Mouse (Mus musculus) neural tube, embryonic 15.5 days (tissue): ENCODE data around the gene Prss56. TPM values are rescaled to one million over a fixed set of nuclear protein-coding genes. Genes with fewer than 3 reads are reported as not detected.

Source experiments
- ATAC-seq: fragments of 200-750 bp; cut with Nextera tagmentation; 2 replicates; pipeline ENCODE4 v1.8.0; 2017; ENCODE audit warnings: mild to moderate bottlenecking, moderate TSS enrichment, moderate library complexity; ENCODE audit not compliant: low FRiP score
- H3K27ac ChIP-seq: fragments of 300-500 bp; sonication (generic); replicated peaks from 2 replicates; pipeline ENCODE4 v1.5.1; 2015; ENCODE audit warnings: mild to moderate bottlenecking, inconsistent platforms
- H3K27me3 ChIP-seq: fragments of 300-500 bp; sonication (generic); replicated peaks from 2 replicates; pipeline ENCODE4 v1.6.1; 2015; ENCODE audit warnings: inconsistent platforms
- H3K36me3 ChIP-seq: fragments of 300-500 bp; sonication (generic); 2 replicates; pipeline ENCODE4 v1.6.1; 2015; ENCODE audit warnings: inconsistent platforms
- H3K4me1 ChIP-seq: fragments of 300-500 bp; sonication (generic); 2 replicates; pipeline ENCODE4 v1.6.1; 2015; ENCODE audit warnings: inconsistent platforms
- H3K4me2 ChIP-seq: fragments of 300-500 bp; sonication (generic); 2 replicates; pipeline ENCODE4 v1.6.1; 2015; ENCODE audit warnings: inconsistent platforms, mild to moderate bottlenecking, moderate library complexity
- H3K4me3 ChIP-seq: fragments of 300-500 bp; sonication (generic); replicated peaks from 2 replicates; pipeline ENCODE4 v1.5.1; 2015; ENCODE audit warnings: mild to moderate bottlenecking, inconsistent platforms
- H3K9ac ChIP-seq: fragments of 300-500 bp; sonication (generic); replicated peaks from 2 replicates; pipeline ENCODE4 v1.6.1; 2015; ENCODE audit warnings: mild to moderate bottlenecking, inconsistent platforms
- H3K9me3 ChIP-seq: fragments of 300-500 bp; sonication (generic); replicated peaks from 2 replicates; pipeline ENCODE4 v1.6.1; 2016; ENCODE audit warnings: inconsistent platforms
- WGBS: fragments of 180-500 bp; shearing (Covaris S2); methylation state at CpG from one replicate; pipeline ENCODE4 v1.1.7; 2015; ENCODE audit warnings: mixed read lengths; 5-methylcytosine and 5-hydroxymethylcytosine counted together
- polyA plus RNA-seq: library from polyadenylated mRNA; unstranded; fragments of >200 nt; fragmentation: Nextera tagmentation; extraction: Ambion mirVana; gene quantifications from 2 replicates; pipeline ENCODE4 v1.2.1, GENCODE M21; 2015

Gene Prss56
- polyA plus RNA-seq, 1 experiment from 2014 or later: 4.0 TPM

GRCm38 (mm10) chr1:87164164-87164795 lies 18.8 kb upstream of the Prss56 start:
- H3K27me3 ChIP-seq: peaks cover 22% of the 10 kb centered on the region
- WGBS: 29% methylated on average over 11 of the region's 11 CpGs
- no peak overlapping the region for H3K4me2 ChIP-seq
- peak; percentile 52; the same call in 1 of the 2 replicates for ATAC-seq
- H3K36me3 ChIP-seq: no peaks in the 10 kb centered on the region
- H3K9ac ChIP-seq: no peak overlapping the region
- no peak overlapping the region for H3K27ac ChIP-seq
- H3K9me3 ChIP-seq: no peaks in the 10 kb centered on the region
- no peak overlapping the region for H3K4me3 ChIP-seq
- H3K4me1 ChIP-seq: peaks cover 22% of the 10 kb centered on the region

GRCm38 (mm10) chr1:87164796-87165184 lies 18.3 kb upstream of the Prss56 start:
- no peak overlapping the region for H3K4me2 ChIP-seq
- no peak overlapping the region for H3K9ac ChIP-seq
- H3K4me3 ChIP-seq: no peak overlapping the region
- H3K9me3 ChIP-seq: no peaks in the 10 kb centered on the region
- H3K4me1 ChIP-seq: peaks cover 27% of the 10 kb centered on the region
- WGBS: 29% methylated on average over 9 of the region's 9 CpGs
- H3K27me3 ChIP-seq: peaks cover 20% of the 10 kb centered on the region
- H3K36me3 ChIP-seq: no peaks in the 10 kb centered on the region
- ATAC-seq: no peak; the same call in 1 of the 2 replicates
- no peak overlapping the region for H3K27ac ChIP-seq

- H3K4me3 ChIP-seq: no peak overlapping the region
- peak overlapping the region; percentile 1; the same call in 1 of the 2 replicates for H3K4me2 ChIP-seq
- no peaks in the 10 kb centered on the region for H3K36me3 ChIP-seq
- ATAC-seq: peak; percentile 33
- no peak overlapping the region for H3K9ac ChIP-seq
- peaks cover 44% of the 10 kb centered on the region for H3K4me1 ChIP-seq
- H3K27ac ChIP-seq: peak overlapping the region; percentile 60
- 7% methylated on average over 19 of the region's 19 CpGs for WGBS
- H3K9me3 ChIP-seq: no peaks in the 10 kb centered on the region
- peaks cover 16% of the 10 kb centered on the region for H3K27me3 ChIP-seq
Measured at GRCm38 (mm10) chr1:87170458-87170857, 12.7 kb upstream of the Prss56 start.

- Histone ChIP-seq H3K4me1 (peaks cover 53% of the 10 kb centered on the region), H3K4me3 (no peak overlapping the region), H3K36me3 (no peaks in the 10 kb centered on the region), H3K4me2 (no peak overlapping the region), H3K9me3 (no peaks in the 10 kb centered on the region), H3K9ac (no peak overlapping the region), H3K27ac (no peak overlapping the region), H3K27me3 (peaks cover 13% of the 10 kb centered on the region)
- no peak for ATAC-seq
- WGBS: 86% methylated on average over 1 of the region's 1 CpGs
Measured at GRCm38 (mm10) chr1:87171312-87171711, 11.8 kb upstream of the Prss56 start.

GRCm38 (mm10) chr1:87172316-87172715 lies 10.8 kb upstream of the Prss56 start:
- Histone ChIP-seq H3K4me2 (no peak overlapping the region), H3K4me1 (peaks cover 57% of the 10 kb centered on the region), H3K4me3 (no peak overlapping the region), H3K9me3 (no peaks in the 10 kb centered on the region), H3K27me3 (peaks cover 13% of the 10 kb centered on the region), H3K36me3 (no peaks in the 10 kb centered on the region), H3K27ac (no peak overlapping the region), H3K9ac (no peak overlapping the region)
- 32% methylated on average over 9 of the region's 9 CpGs for WGBS
- no peak for ATAC-seq

- no peak overlapping the region for H3K9ac ChIP-seq
- H3K4me2 ChIP-seq: no peak overlapping the region
- H3K36me3 ChIP-seq: no peaks in the 10 kb centered on the region
- WGBS: 22% methylated on average over 28 of the region's 28 CpGs
- H3K4me1 ChIP-seq: peaks cover 50% of the 10 kb centered on the region
- no peak overlapping the region for H3K27ac ChIP-seq
- H3K9me3 ChIP-seq: no peaks in the 10 kb centered on the region
- ATAC-seq: no peak
- peaks cover 13% of the 10 kb centered on the region for H3K27me3 ChIP-seq
- no peak overlapping the region for H3K4me3 ChIP-seq
Measured at GRCm38 (mm10) chr1:87174006-87174955, 8.8 kb upstream of the Prss56 start.

- WGBS: 4% methylated on average over 11 of the region's 11 CpGs
- Histone ChIP-seq H3K9ac (no peak overlapping the region), H3K4me2 (peak overlapping the region; percentile 31), H3K4me1 (peaks cover 34% of the 10 kb centered on the region), H3K27me3 (peaks cover 14% of the 10 kb centered on the region), H3K36me3 (no peaks in the 10 kb centered on the region), H3K27ac (no peak overlapping the region), H3K9me3 (no peaks in the 10 kb centered on the region), H3K4me3 (no peak overlapping the region)
- peak; percentile 76 for ATAC-seq
Measured at GRCm38 (mm10) chr1:87175852-87176292, 7.2 kb upstream of the Prss56 start.

- H3K4me2 ChIP-seq: no peak overlapping the region
- no peak for ATAC-seq
- no peak overlapping the region for H3K4me3 ChIP-seq
Measured at GRCm38 (mm10) chr1:87180896-87181295, 2.2 kb upstream of the Prss56 start.

GRCm38 (mm10) chr1:87183998-87184750 lies 1.1 kb downstream of the Prss56 start:
- Histone ChIP-seq H3K9ac (no peak overlapping the region), H3K4me3 (0 out of 2 replicates have a peak overlapping the region, but pooled peaks have one; percentile 15), H3K4me2 (peak overlapping the region; percentile 50), H3K27ac (no peak overlapping the region), H3K27me3 (peaks cover 67% of the 10 kb centered on the region), H3K9me3 (no peaks in the 10 kb centered on the region), H3K4me1 (peaks cover 25% of the 10 kb centered on the region), H3K36me3 (no peaks in the 10 kb centered on the region)
- ATAC-seq: no peak
- WGBS: 26% methylated on average over 15 of the region's 15 CpGs

More at GRCm38 (mm10) chr1:87180896-87181295, 2.2 kb upstream of the Prss56 start:
- H3K4me1 ChIP-seq: peaks cover 23% of the 10 kb centered on the region
- H3K9me3 ChIP-seq: no peaks in the 10 kb centered on the region
- no peak overlapping the region for H3K27ac ChIP-seq
- WGBS: 66% methylated on average over 5 of the region's 5 CpGs
- no peak overlapping the region for H3K9ac ChIP-seq
- H3K36me3 ChIP-seq: no peaks in the 10 kb centered on the region
- peaks cover 47% of the 10 kb centered on the region for H3K27me3 ChIP-seq

GRCm38 (mm10) chr1:87184751-87185139 lies 1.6 kb downstream of the Prss56 start:
- peaks cover 72% of the 10 kb centered on the region for H3K27me3 ChIP-seq
- 4% methylated on average over 20 of the region's 20 CpGs for WGBS
- H3K9me3 ChIP-seq: no peaks in the 10 kb centered on the region
- peaks cover 25% of the 10 kb centered on the region for H3K4me1 ChIP-seq
- H3K4me3 ChIP-seq: 0 out of 2 replicates have a peak overlapping the region, but pooled peaks have one; percentile 15
- H3K36me3 ChIP-seq: no peaks in the 10 kb centered on the region
- H3K9ac ChIP-seq: no peak overlapping the region
- peak overlapping the region; percentile 50 for H3K4me2 ChIP-seq
- peak; percentile 27; the same call in 1 of the 2 replicates for ATAC-seq
- H3K27ac ChIP-seq: no peak overlapping the region

GRCm38 (mm10) chr1:87185526-87185925 lies 2.4 kb downstream of the Prss56 start:
- Histone ChIP-seq H3K27me3 (peaks cover 72% of the 10 kb centered on the region), H3K4me2 (peak overlapping the region; percentile 97; the same call in 1 of the 2 replicates), H3K36me3 (no peaks in the 10 kb centered on the region), H3K9me3 (no peaks in the 10 kb centered on the region), H3K27ac (no peak overlapping the region), H3K4me3 (0 out of 2 replicates have a peak overlapping the region, but pooled peaks have one; percentile 53), H3K4me1 (peaks cover 25% of the 10 kb centered on the region), H3K9ac (no peak overlapping the region)
- no peak for ATAC-seq
- WGBS: 14% methylated on average over 13 of the region's 13 CpGs
